Mouse (Mus musculus): ENCODE data around the gene Tuba4a.

Tuba4a gene

DNA sequence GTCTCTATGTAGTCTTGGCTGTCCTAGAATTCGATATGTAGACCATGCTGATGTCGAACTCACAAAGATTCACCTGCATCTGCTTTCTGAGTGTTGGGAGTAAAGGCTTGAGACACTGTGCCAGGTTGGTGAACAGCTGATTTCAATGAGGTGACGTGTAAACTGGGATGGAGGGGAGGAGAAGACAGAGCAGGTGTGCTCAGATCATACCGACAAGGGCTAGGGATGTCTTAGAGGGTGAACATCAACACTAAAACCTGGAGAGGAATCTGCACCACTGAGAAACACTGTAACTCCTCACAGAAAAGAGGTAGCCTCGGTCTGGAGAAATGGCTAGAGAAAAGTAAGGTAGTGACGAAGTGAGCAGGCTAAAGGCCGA, 51.6 kb downstream of the Tuba4a start:
- no peak for DNase-seq (ENCODE audit: low spot score in 2 of 2)
